Mouse (Mus musculus) mouse embryonic stem cell (cell line): Measurements from ENCODE around the gene Gtpbp1.
"Not testable (repeated sequence)": the region's sequence is repeated elsewhere in the genome, so short reads cannot be mapped to it uniquely, and the experiment has no call there.

Source experiments
- in situ Hi-C, 2 experiments: fragments of 300-500 bp; cut with MboI; formaldehyde crosslinking; loops; 1 replicate in 1 of 2; 3 replicates in 1 of 2; pipeline ENCODE4 v1.14.3; 2019 to 2020; ENCODE audit warnings: low sequenced_read_pairs in 2 of 2, low pct_unique_long_range_greater_than_20kb in 1 of 2, mixed read lengths in 1 of 2; ENCODE audit not compliant: unreplicated experiment in 1 of 2

The Gtpbp1 gene

GRCm38 (mm10) chr15:79690426-79691022, at the start of gene Gtpbp1:
Gene Gtpbp1 (plus strand): TSS chr15:79690845.
- in situ Hi-C loops: no loop called here

GRCm38 (mm10) chr15:79641135-79641817, 49.4 kb upstream of the Gtpbp1 start:
- in situ Hi-C loops: loop anchor here in 1 of 2 experiments (10.0 to 25.0 kb wide), 2 partner anchors 156 to 404 kb away; partner anchors contain the start of genes Gm49486 and Pick1

- in situ Hi-C loops: loop anchor here in 1 of 2 experiments (10.0 to 25.0 kb wide), 2 partner anchors 161 to 408 kb away; partner anchors contain the start of genes Gm49486 and Pick1
Observed at GRCm38 (mm10) chr15:79645483-79645882, 45.2 kb upstream of the Gtpbp1 start.

- in situ Hi-C loops: loop anchor here in 1 of 2 experiments (10.0 to 25.0 kb wide), 2 partner anchors 163 to 411 kb away; partner anchors contain the start of genes Gm49486 and Pick1
Observed at GRCm38 (mm10) chr15:79648130-79648529, 42.5 kb upstream of the Gtpbp1 start.

GRCm38 (mm10) chr15:79650569-79650968, 40.1 kb upstream of the Gtpbp1 start:
- in situ Hi-C loops: no loop called here

GRCm38 (mm10) chr15:79651481-79651880, 39.2 kb upstream of the Gtpbp1 start:
- in situ Hi-C loops: no loop called here

- in situ Hi-C loops: no loop called here
Observed at GRCm38 (mm10) chr15:79656451-79656850, 34.2 kb upstream of the Gtpbp1 start.

- in situ Hi-C loops: no loop called here
Observed at GRCm38 (mm10) chr15:79657837-79658530, 32.7 kb upstream of the Gtpbp1 start.

GRCm38 (mm10) chr15:79658531-79659375, 31.9 kb upstream of the Gtpbp1 start, which contains the start of the genes Fam227a and Cby1:
Gene Fam227a (minus strand): TSS chr15:79658956.
Gene Cby1 (plus strand): TSS chr15:79659199.
- in situ Hi-C loops: no loop called here

GRCm38 (mm10) chr15:79661852-79662251, 28.8 kb upstream of the Gtpbp1 start:
- in situ Hi-C loops: no loop called here

GRCm38 (mm10) chr15:79664666-79665065, 26.0 kb upstream of the Gtpbp1 start:
- in situ Hi-C loops: no loop called here

GRCm38 (mm10) chr15:79669195-79669594, 21.4 kb upstream of the Gtpbp1 start:
- in situ Hi-C loops: no loop called here

- in situ Hi-C loops: no loop called here
Observed at GRCm38 (mm10) chr15:79670249-79670971, 20.2 kb upstream of the Gtpbp1 start, which contains the start of gene Tomm22. Gene Tomm22 (plus strand): TSS chr15:79670861.

GRCm38 (mm10) chr15:79670972-79671299, 19.7 kb upstream of the Gtpbp1 start:
- in situ Hi-C loops: no loop called here

GRCm38 (mm10) chr15:79671828-79672348, 18.8 kb upstream of the Gtpbp1 start:
- in situ Hi-C loops: not testable (repeated sequence)

GRCm38 (mm10) chr15:79677936-79678335, 12.7 kb upstream of the Gtpbp1 start:
- in situ Hi-C loops: no loop called here

GRCm38 (mm10) chr15:79681973-79682372, 8.7 kb upstream of the Gtpbp1 start:
- in situ Hi-C loops: no loop called here

- in situ Hi-C loops: no loop called here
Observed at GRCm38 (mm10) chr15:79683146-79683545, 7.5 kb upstream of the Gtpbp1 start.
